In the genomic region with DNA sequence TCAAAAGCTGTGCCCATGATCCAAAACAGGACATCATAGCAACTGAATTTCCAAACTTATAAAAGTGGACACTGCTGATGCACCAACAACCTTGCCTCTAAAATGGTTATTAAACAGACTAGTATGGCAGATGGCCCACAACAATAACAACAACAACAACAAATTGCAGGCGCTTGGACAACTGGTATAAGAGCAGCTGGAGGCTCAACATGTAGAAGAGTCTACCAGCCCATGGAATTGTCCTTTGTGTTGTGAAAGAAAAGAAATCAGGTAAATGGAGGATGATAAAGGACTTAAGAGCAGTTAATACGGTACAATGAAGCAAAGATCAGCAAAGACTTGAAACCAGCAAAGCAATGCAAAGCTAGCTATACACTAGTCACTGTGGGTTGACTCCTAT, we compare ENCODE assay signal across 10 mouse cellular contexts. TPM values are rescaled to one million over a fixed set of nuclear protein-coding genes. Genes with fewer than 3 reads are reported as not detected.
DNase-seq lines count a peak whose midpoint lies in the region; ATAC-seq and TF ChIP-seq lines count a peak whose summit lies in the region.
"Had no signal": no experiment of that assay in that cellular context is flagged by ENCODE, and none has a peak within 500 bp of the region (broad histone marks: within the 10 kb centered on the region; RNA-seq: fewer than 3 reads in every experiment).

No protein-coding gene starts in this region.

- WGBS in forebrain, embryonic 12.5 days = 89% methylated on average over 2 of the region's 2 CpGs
- WGBS in limb, embryonic 13.5 days = 93% methylated on average over 2 of the region's 2 CpGs

- peak overlapping the region; percentile 76; the same call in 1 of the 2 replicates for H3K4me3 ChIP-seq in layer of hippocampus, adult 2 months
- H3K4me3 ChIP-seq in forebrain, embryonic 12.5 days (replicated peaks) = peak overlapping the region; percentile 70; the same call in 1 of the 2 replicates
- no peak overlapping the region for H3K4me3 ChIP-seq in limb, embryonic 13.5 days
- peak overlapping the region; percentile 63 for H3K4me3 ChIP-seq in myocyte

- no peak for DNase-seq in layer of hippocampus, adult 2 months (ENCODE audit: low spot score in 2 of 2)
- no peak for DNase-seq in layer of hippocampus, postnatal 10 days (ENCODE audit: low spot score in 2 of 2)
- DNase-seq in adipocyte (ENCODE audit: low spot score) = no peak
- DNase-seq in Muller cell, postnatal 12 days (ENCODE audit: inconsistent ontology term) = no peak
- DNase-seq: left cerebral cortex, postnatal 4 days had no signal

- H3K4me2 ChIP-seq in forebrain, embryonic 12.5 days = peak overlapping the region; percentile 70
- H3K4me2 ChIP-seq in limb, embryonic 13.5 days (replicated peaks) = peak overlapping the region; percentile 84
- peak overlapping the region; percentile 83 for H3K4me2 ChIP-seq in myocyte (ENCODE audit: low read depth)

- H3K79me2 ChIP-seq in myocyte (ENCODE audit: control insufficient read depth, insufficient read depth) = peaks cover 18% of the 10 kb centered on the region

- H3K27me3 ChIP-seq in forebrain, embryonic 12.5 days = no peaks in the 10 kb centered on the region
- no peaks in the 10 kb centered on the region for H3K27me3 ChIP-seq in limb, embryonic 13.5 days
- no peaks in the 10 kb centered on the region for H3K27me3 ChIP-seq in myocyte (ENCODE audit: control insufficient read depth, insufficient read depth, insufficient read length)
- H3K27me3 ChIP-seq: stomach, embryonic 15.5 days had no signal

- H3K9me3 ChIP-seq in forebrain, embryonic 12.5 days = 0 out of 2 replicates have a peak, but pooled peaks cover 4% of the 10 kb centered on the region
- no peaks in the 10 kb centered on the region for H3K9me3 ChIP-seq in limb, embryonic 13.5 days
- H3K9me3 ChIP-seq: stomach, embryonic 15.5 days had no signal

- peaks cover 36% of the 10 kb centered on the region for H3K4me1 ChIP-seq in forebrain, embryonic 12.5 days
- H3K4me1 ChIP-seq in limb, embryonic 13.5 days = peaks cover 35% of the 10 kb centered on the region

- TF ChIP-seq POLR2A in myocyte (IDR thresholded peaks at IDR 0.05; ENCODE audit: insufficient read length, low read depth) = no peak

- H3K36me3 ChIP-seq in forebrain, embryonic 12.5 days (replicated peaks) = no peaks in the 10 kb centered on the region
- H3K36me3 ChIP-seq in limb, embryonic 13.5 days = peaks cover 5% of the 10 kb centered on the region; the same call in 1 of the 2 replicates
- H3K36me3 ChIP-seq in myocyte (ENCODE audit: control insufficient read depth, insufficient read depth) = no peaks in the 10 kb centered on the region
- H3K36me3 ChIP-seq: stomach, embryonic 15.5 days had no signal

- no peak for ATAC-seq in forebrain, embryonic 12.5 days (ENCODE audit: low FRiP score)
- ATAC-seq in limb, embryonic 13.5 days (ENCODE audit: low FRiP score, low read depth) = no peak
- ATAC-seq: CD4-positive, CD25-positive, alpha-beta regulatory T cell, adult 4 months had no signal

- H3K9ac ChIP-seq in forebrain, embryonic 12.5 days = no peak overlapping the region
- H3K9ac ChIP-seq in limb, embryonic 13.5 days = no peak overlapping the region
- H3K9ac ChIP-seq: stomach, embryonic 15.5 days had no signal

- H3K27ac ChIP-seq in layer of hippocampus, adult 2 months = no peak overlapping the region
- no peak overlapping the region for H3K27ac ChIP-seq in forebrain, embryonic 12.5 days
- no peak overlapping the region for H3K27ac ChIP-seq in limb, embryonic 13.5 days
- H3K27ac ChIP-seq: stomach, embryonic 15.5 days had no signal

- H3ac ChIP-seq in myocyte (ENCODE audit: control insufficient read depth, insufficient read length) = no peak overlapping the region

- no peak for TF ChIP-seq CTCF in layer of hippocampus, adult 2 months (conservative IDR thresholded peaks at IDR 0.05)

TF ChIP-seq in myocyte, 11 proteins besides CTCF, POLR2A, EP300 and RAD21:
- TF ChIP-seq MAX (IDR thresholded peaks at IDR 0.05; ENCODE audit: low read depth) (no peak), TCF12 (IDR thresholded peaks at IDR 0.05; ENCODE audit: insufficient read depth, poor library complexity, severe bottlenecking) (no peak), POLR2AphosphoS2 (IDR thresholded peaks at IDR 0.05; ENCODE audit: insufficient read length, low read depth) (no peak), TCF3 (IDR thresholded peaks at IDR 0.05; ENCODE audit: insufficient read length, low read depth) (no peak), USF1 (IDR thresholded peaks at IDR 0.05; ENCODE audit: low read depth) (no peak), MYOG (IDR thresholded peaks at IDR 0.05; ENCODE audit: control insufficient read depth in 1 of 3, insufficient read depth in 1 of 3, insufficient read length in 2 of 3, low read depth in 2 of 3) (no peak), SRF (IDR thresholded peaks at IDR 0.05; ENCODE audit: control insufficient read depth, insufficient read length, low read depth) (no peak), E2F4 (IDR thresholded peaks at IDR 0.05; ENCODE audit: insufficient read depth) (no peak), REST (IDR thresholded peaks at IDR 0.05; ENCODE audit: insufficient read depth, insufficient read length) (no peak)
TF ChIP-seq in myocyte: peak in this region for 0.

RNA-seq across cellular contexts. Expression of a gene that starts 1.5 kb away (rescaled TPM):
- total RNA-seq in layer of hippocampus, adult 2 months (2021) = 10 to 100 TPM; 19.1 to 21.5 TPM
- 10 to 100 TPM; 18.9 to 23.2 TPM for total RNA-seq in layer of hippocampus, postnatal 10 days (2021)
- 20.7 and 23.0 TPM in 2 replicates for polyA plus RNA-seq in forebrain, embryonic 12.5 days (2016; fragmentation: Nextera tagmentation; extraction: Ambion mirVana)
- 16.1 and 17.3 TPM in 2 replicates for polyA plus RNA-seq in limb, embryonic 13.5 days (2015; fragmentation: Nextera tagmentation; extraction: Ambion mirVana)
- polyA plus RNA-seq in myocyte (2012; fragmentation: generic; extraction: Trizol) = 5.1 TPM

RNA-seq across cellular contexts. Expression of a gene that starts 30.6 kb away (rescaled TPM):
- total RNA-seq in layer of hippocampus, adult 2 months (2021) = 10 to 100 TPM in 1 of 2 experiments, 1 to 10 TPM in 1; 9.5 to 10.1 TPM
- 10 to 100 TPM; 11.0 to 11.3 TPM for total RNA-seq in layer of hippocampus, postnatal 10 days (2021)
- 11.6 and 11.8 TPM in 2 replicates for polyA plus RNA-seq in forebrain, embryonic 12.5 days (2016; fragmentation: Nextera tagmentation; extraction: Ambion mirVana)
- polyA plus RNA-seq in limb, embryonic 13.5 days (2015; fragmentation: Nextera tagmentation; extraction: Ambion mirVana) = 11.9 and 12.3 TPM in 2 replicates
- polyA plus RNA-seq in myocyte (2012; fragmentation: generic; extraction: Trizol) = 3.3 TPM

RNA-seq across cellular contexts. Expression of a gene that starts 39.1 kb away (rescaled TPM):
- 10 to 100 TPM; 17.4 to 17.8 TPM for total RNA-seq in layer of hippocampus, adult 2 months (2021)
- total RNA-seq in layer of hippocampus, postnatal 10 days (2021) = 10 to 100 TPM; 17.1 to 24.1 TPM
- polyA plus RNA-seq in forebrain, embryonic 12.5 days (2016; fragmentation: Nextera tagmentation; extraction: Ambion mirVana) = 11.9 and 12.8 TPM in 2 replicates
- 7.2 and 8.1 TPM in 2 replicates for polyA plus RNA-seq in limb, embryonic 13.5 days (2015; fragmentation: Nextera tagmentation; extraction: Ambion mirVana)
- 0.96 TPM for polyA plus RNA-seq in myocyte (2012; fragmentation: generic; extraction: Trizol)

RNA-seq across cellular contexts. Expression of a gene that starts 45.4 kb away (rescaled TPM):
- total RNA-seq in layer of hippocampus, adult 2 months (2021) = 10 to 100 TPM; 13.4 to 18.7 TPM
- 10 to 100 TPM; 14.0 to 14.4 TPM for total RNA-seq in layer of hippocampus, postnatal 10 days (2021)
- 10.6 and 12.1 TPM in 2 replicates for polyA plus RNA-seq in forebrain, embryonic 12.5 days (2016; fragmentation: Nextera tagmentation; extraction: Ambion mirVana)
- 10.4 and 11.1 TPM in 2 replicates for polyA plus RNA-seq in limb, embryonic 13.5 days (2015; fragmentation: Nextera tagmentation; extraction: Ambion mirVana)
- 1.7 TPM for polyA plus RNA-seq in myocyte (2012; fragmentation: generic; extraction: Trizol)

RNA-seq across cellular contexts. Expression of a gene that starts 46.0 kb away (rescaled TPM):
- 10 to 100 TPM; 17.6 to 20.1 TPM for total RNA-seq in layer of hippocampus, adult 2 months (2021)
- 10 to 100 TPM; 15.8 to 17.9 TPM for total RNA-seq in layer of hippocampus, postnatal 10 days (2021)
- 17.8 and 18.3 TPM in 2 replicates for polyA plus RNA-seq in forebrain, embryonic 12.5 days (2016; fragmentation: Nextera tagmentation; extraction: Ambion mirVana)
- 13.3 and 14.7 TPM in 2 replicates for polyA plus RNA-seq in limb, embryonic 13.5 days (2015; fragmentation: Nextera tagmentation; extraction: Ambion mirVana)
- 4.7 TPM for polyA plus RNA-seq in myocyte (2012; fragmentation: generic; extraction: Trizol)
